Mouse (Mus musculus) forebrain, embryonic 10.5 days (tissue): ENCODE measurements around the gene Nfix. TPM values are rescaled to one million over a fixed set of nuclear protein-coding genes. Genes with fewer than 3 reads are reported as not detected.
"Not testable (repeated sequence)": the region's sequence is repeated elsewhere in the genome, so short reads cannot be mapped to it uniquely, and the experiment has no call there.

Source experiments
- DNase-seq: peaks from one replicate; pipeline ENCODE4 v3.0.0-alpha.2; 2017; ENCODE audit warnings: low spot score; ENCODE audit errors: extremely low spot score
- H3K27ac ChIP-seq: fragments of 300-500 bp; sonication (generic); 2 replicates; pipeline ENCODE4 v1.5.1; 2016; ENCODE audit warnings: mild to moderate bottlenecking
- H3K27me3 ChIP-seq: fragments of 300-500 bp; sonication (generic); 2 replicates; pipeline ENCODE4 v1.6.1; 2016; ENCODE audit warnings: mild to moderate bottlenecking; ENCODE audit not compliant: poor library complexity, severe bottlenecking
- H3K36me3 ChIP-seq: fragments of 300-500 bp; sonication (generic); replicated peaks from 2 replicates; pipeline ENCODE4 v1.6.1; 2016; ENCODE audit warnings: mild to moderate bottlenecking, moderate library complexity
- H3K4me1 ChIP-seq: fragments of 300-500 bp; sonication (generic); 2 replicates; pipeline ENCODE4 v1.6.1; 2016
- H3K4me3 ChIP-seq: fragments of 300-500 bp; sonication (generic); 2 replicates; pipeline ENCODE4 v1.5.1; 2016; ENCODE audit warnings: mild to moderate bottlenecking, moderate library complexity
- H3K9me3 ChIP-seq: fragments of 300-500 bp; sonication (generic); 2 replicates; pipeline ENCODE4 v1.6.1; 2016; ENCODE audit warnings: mild to moderate bottlenecking, moderate library complexity
- WGBS: fragments of 180-500 bp; shearing (Covaris S2); methylation state at CpG from one replicate; pipeline ENCODE4 v1.1.7; 2016; 5-methylcytosine and 5-hydroxymethylcytosine counted together
- polyA plus RNA-seq: library from polyadenylated mRNA; unstranded; fragments of >200 nt; fragmentation: Nextera tagmentation; extraction: Ambion mirVana; gene quantifications from 2 replicates; pipeline ENCODE4 v1.2.1, GENCODE M21; 2016

Gene Nfix
- polyA plus RNA-seq, 1 experiment from 2014 or later = 1.8 TPM

DNA sequence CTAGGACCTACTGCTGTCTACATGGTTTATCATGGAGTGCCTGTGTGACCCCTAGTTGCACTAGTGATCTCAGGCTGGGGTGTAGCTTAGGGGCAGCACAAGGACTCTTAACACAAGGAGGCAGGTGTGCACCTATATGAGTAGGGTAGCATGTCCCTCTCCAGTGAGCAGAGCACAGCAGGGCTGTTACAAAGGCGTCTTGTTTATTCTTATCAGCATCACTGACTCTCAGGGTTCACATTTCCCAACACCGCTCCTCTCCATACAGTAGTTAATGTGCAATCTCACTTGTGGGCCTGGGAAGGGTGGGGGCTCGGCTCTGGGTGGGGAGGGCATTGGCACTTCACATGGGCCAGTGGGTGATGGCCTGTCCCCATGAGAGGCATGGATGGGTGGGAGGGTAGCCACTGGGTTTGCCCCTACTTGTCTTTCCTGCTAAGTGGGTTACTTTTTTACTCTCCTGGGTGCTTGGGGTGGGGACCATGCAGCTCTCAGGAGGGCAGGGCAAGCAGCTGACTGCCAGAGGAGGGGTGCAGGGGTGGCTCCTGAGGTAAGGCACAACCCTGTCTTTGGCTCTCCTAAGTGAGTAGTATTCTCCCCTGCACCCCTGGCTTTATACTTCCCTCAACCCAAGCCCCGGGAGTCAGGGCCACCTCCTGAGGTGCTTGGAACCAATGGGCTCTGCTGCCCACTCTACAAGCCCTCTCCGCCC, 129.7 kb downstream of the Nfix start:
- Histone ChIP-seq H3K36me3 (peaks cover 89% of the 10 kb centered on the region), H3K4me1 (peaks cover 15% of the 10 kb centered on the region)
- not testable (repeated sequence) for H3K27me3 ChIP-seq, H3K27ac ChIP-seq, DNase-seq, H3K4me3 ChIP-seq, H3K9me3 ChIP-seq
- 93% methylated on average over 5 of the region's 5 CpGs for WGBS

DNA sequence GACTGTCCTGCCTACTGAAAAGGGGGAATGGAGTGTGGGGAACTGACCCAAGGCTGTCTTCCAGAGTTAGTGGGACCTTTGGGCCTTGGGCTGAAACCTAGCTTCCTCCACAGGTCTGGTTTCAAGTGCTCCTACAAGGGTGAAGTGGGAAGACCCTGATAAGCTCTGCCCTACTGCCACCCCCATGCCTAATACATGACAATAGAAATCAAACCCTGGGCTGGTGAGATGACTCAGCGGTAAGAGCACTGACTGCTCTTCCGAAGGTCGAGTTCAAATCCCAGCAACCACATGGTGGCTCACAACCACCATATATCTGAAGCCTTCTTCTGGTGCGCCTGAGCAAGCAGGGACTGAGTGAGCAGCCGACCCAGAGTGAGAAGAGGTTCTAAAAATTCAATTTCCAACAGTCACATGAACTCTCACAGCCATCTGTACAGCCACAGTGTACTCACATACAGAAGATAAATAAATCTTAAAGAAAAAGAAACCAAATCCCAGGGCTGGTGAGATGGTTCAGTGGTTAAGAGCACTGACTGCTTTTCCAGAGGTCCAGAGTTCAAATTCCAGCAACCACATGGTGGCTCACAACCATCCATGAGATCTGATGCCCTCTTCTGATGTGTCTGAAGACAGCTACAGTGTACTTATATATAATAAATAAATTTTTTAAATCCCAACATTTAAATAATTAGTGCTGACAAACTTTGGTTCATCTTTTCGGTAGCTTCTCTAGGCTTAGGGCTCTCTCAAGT, 131.2 kb downstream of the Nfix start:
- no peak for DNase-seq
- WGBS = 89% methylated on average over 6 of the region's 6 CpGs
- Histone ChIP-seq H3K36me3 (peaks cover 74% of the 10 kb centered on the region), H3K27me3 (no peaks in the 10 kb centered on the region), H3K27ac (no peak overlapping the region), H3K4me1 (peaks cover 27% of the 10 kb centered on the region), H3K9me3 (no peaks in the 10 kb centered on the region), H3K4me3 (no peak overlapping the region)

DNA sequence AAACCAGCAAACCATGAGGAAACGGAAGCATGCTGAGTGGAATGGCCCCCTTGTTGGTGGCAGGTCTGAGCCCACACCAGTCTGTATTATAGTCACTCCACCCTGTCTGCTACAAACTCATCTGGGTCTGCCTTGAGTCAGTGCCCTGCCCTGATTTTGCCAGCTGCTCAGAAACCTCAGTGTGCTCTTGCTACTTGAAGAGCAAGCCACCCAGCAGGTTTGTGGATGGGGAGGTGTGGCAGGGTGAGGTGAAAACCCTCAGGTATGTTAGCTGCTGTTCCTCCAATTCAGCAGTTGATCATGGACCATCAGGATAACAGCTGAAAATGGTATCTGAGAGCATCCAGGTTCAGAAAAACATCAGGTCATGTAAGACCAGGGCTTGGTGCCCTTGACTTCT, 132.1 kb downstream of the Nfix start:
- H3K9me3 ChIP-seq = no peaks in the 10 kb centered on the region
- DNase-seq = no peak
- peaks cover 66% of the 10 kb centered on the region for H3K36me3 ChIP-seq
- WGBS = 91% methylated on average over 1 of the region's 1 CpGs
- H3K4me3 ChIP-seq = no peak overlapping the region
- no peak overlapping the region for H3K27ac ChIP-seq
- peaks cover 34% of the 10 kb centered on the region for H3K4me1 ChIP-seq
- no peaks in the 10 kb centered on the region for H3K27me3 ChIP-seq

DNA sequence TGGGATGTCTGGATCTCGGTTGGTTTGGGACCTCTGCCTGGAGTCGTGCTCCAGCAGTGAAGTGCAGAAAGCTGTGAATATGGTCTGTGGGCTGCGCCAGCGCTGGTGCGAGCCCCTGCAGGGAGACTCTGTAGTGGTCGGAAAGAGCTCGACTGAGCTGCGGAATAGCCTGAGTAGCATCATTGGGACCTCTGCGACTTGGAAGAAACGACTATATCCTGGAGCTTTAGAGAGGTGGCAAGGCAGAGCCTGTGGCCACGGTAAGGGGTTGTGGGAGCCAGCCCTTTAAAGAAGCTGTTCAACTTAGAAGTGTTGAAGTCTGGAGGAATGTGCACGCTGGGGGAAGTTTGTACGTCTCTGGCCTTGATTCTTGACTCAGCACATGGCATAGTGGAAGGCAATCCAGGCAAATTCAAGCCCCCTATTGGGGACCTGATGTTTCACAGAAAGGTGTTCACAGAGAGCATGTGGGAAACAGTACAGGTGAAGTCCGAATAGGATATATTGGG, 134.7 kb downstream of the Nfix start:
- H3K36me3 ChIP-seq = peaks cover 39% of the 10 kb centered on the region
- WGBS = 2% methylated on average over 14 of the region's 14 CpGs
- peak overlapping the region; percentile 94 for H3K27ac ChIP-seq
- no peaks in the 10 kb centered on the region for H3K9me3 ChIP-seq
- peaks cover 55% of the 10 kb centered on the region for H3K4me1 ChIP-seq
- H3K27me3 ChIP-seq = no peaks in the 10 kb centered on the region
- peak overlapping the region; percentile 97 for H3K4me3 ChIP-seq
- DNase-seq = no peak

DNA sequence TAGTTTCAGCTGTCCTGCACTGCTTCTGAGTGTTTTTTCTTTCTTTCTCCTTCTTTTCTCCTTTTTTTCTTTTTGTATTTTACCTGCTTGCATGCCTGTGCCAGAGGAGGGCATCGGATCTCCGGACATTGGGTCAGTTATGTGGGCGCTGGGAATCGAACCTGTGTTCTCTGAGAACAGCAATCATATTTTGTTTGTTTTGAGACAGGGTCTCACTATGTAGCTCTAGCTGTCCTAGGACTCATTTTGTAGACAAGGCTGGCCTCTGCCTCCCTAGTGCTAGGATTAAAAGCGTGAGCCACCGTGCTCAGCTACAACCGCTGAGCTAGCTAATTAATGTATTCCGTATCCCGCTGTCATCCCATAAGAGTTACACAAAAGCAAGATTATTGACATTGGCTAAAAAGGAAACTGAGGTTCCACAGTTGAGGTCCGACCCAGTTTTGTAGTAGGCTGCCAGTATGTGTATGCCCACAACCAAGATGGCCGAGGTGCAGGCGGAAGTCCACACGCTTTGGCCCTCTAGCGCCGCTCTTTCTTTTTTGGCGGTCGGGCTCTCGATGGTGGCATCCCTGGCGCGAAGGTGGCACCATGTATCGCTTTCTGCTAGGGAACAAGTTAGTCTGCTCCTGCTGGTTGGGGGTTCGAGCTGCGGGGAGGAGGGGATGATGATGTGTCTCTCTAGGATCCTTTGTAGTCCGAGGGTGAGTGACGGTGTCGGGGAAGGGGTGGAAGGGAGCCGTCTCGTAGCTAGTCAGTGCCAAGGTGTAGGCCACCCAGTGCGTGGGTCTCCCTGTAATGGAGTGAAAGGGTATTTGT, 135.4 kb downstream of the Nfix start:
- no peaks in the 10 kb centered on the region for H3K9me3 ChIP-seq
- H3K27ac ChIP-seq = peak overlapping the region; percentile 94
- DNase-seq = peak; percentile 81
- peak overlapping the region; percentile 97 for H3K4me3 ChIP-seq
- under 1% methylated on average over 29 of the region's 29 CpGs for WGBS
- peaks cover 62% of the 10 kb centered on the region for H3K4me1 ChIP-seq
- H3K27me3 ChIP-seq = no peaks in the 10 kb centered on the region
- H3K36me3 ChIP-seq = peaks cover 32% of the 10 kb centered on the region

DNA sequence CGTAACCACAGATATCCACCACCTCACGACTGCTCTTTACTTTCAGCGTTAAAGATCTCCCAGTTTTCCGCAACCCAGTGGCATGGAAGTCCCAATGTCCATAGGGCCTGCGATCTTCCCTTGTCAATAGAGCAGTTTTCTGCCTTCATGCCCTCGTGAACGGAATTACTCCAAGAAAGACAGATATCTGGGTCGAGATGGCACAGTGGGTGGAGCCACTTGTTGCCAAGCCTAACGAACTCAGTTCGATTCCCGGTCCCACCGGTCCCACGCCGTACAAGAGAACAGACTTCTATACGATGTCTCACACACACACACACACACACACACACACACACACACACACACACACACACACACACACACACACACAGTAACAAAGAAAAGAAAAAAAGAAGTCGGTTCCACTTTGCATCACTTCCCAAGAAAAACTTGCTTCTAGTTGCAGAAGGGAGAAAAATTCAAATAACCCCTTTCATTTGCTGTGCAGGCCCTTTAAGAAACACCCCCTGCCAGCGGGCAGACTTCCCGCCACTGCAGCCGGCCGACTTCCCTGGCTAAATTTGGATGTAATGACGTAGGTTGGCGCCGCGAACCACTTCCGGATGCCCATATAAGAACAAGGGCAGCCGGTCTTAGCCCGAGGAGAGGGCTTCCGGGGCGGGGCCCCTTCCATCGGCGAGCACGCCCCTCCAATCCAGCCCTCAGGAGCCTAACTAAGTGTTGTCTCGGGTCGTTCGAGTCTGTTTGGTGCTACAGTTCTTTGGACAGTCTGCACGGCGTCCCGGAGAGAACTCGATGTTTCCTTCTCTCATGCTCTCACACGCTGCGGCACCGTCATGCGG, 136.4 kb downstream of the Nfix start:
- Histone ChIP-seq H3K27ac (peak overlapping the region; percentile 94), H3K9me3 (no peaks in the 10 kb centered on the region)

DNA sequence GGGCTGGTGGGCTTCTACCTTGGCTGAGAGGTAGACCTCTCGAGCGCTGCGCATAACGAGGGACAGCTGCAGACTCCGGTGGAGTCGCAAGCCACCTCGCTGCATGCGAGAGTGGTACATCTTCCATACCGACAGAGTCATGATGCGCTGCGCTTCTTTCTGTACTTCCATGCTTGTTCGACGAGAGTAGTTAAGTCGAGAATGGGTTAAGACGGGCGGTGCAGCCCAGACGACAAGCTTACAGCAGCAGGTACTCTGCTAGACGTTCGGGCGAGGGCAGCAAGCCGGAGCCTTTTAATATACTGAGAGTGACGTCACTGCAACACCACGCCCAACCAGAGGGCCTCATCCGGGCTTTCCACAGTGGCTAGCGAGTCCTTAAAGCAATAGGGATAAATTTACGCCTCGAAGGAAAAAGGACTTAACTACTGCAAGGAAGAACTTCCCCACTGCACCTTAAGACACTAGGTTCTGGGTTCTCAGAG, 137.5 kb downstream of the Nfix start, which contains the start of gene Ier2:
Gene Ier2 (minus strand): TSS at position 272 of the 485 bp plus-strand sequence.
- Histone ChIP-seq H3K27ac (peak within 1 kb of the TSS; percentile 94), H3K4me1 (peaks cover 84% of the 10 kb centered on the region), H3K27me3 (no peaks in the 10 kb centered on the region), H3K36me3 (peaks cover 11% of the 10 kb centered on the region), H3K9me3 (no peaks in the 10 kb centered on the region), H3K4me3 (peak within 1 kb of the TSS; percentile 97)
- peak; percentile 95 for DNase-seq
- WGBS = under 1% methylated on average over 27 of the region's 27 CpGs

More for the DNA sequence above, 136.4 kb downstream of the Nfix start:
- Histone ChIP-seq H3K27me3 (no peaks in the 10 kb centered on the region), H3K4me1 (peaks cover 73% of the 10 kb centered on the region), H3K4me3 (peak overlapping the region; percentile 97), H3K36me3 (peaks cover 22% of the 10 kb centered on the region)
- WGBS = 3% methylated on average over 43 of the region's 43 CpGs
- DNase-seq = peak; percentile 97

DNA sequence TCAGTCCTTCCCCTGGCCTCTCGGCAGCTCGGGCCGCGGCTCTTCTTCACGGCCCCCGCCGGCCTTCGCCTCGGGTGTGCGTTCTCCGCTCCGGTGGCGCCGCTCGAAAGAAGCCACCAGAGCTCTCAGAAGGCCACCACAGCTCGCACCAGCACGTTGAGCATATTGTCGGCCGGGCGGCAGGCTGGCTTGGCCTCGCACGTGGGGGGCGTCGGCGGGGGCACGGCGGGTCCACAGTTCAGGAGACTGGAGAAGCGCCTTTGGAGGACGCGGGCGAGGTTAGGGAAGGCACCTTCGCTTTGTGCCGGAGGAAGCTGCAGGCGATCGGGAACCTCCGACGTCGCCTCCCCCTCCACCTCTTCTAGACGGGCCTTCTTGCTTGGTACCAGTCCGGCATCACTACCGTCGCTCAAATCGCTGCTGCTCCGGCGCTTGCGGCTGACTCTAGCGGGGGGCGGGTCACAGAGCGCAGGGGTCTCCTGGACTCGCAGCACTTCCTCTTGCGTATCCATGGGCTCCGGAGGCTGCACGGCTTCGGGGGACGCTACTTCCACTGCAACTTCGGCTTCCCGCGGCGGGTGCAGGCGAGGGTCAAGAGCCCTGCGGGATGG, 138.1 kb downstream of the Nfix start:
- peaks cover 7% of the 10 kb centered on the region for H3K36me3 ChIP-seq
- DNase-seq = peak; percentile 73
- under 1% methylated on average over 61 of the region's 61 CpGs for WGBS
- H3K9me3 ChIP-seq = no peaks in the 10 kb centered on the region
- H3K27ac ChIP-seq = peak overlapping the region; percentile 94
- peaks cover 89% of the 10 kb centered on the region for H3K4me1 ChIP-seq
- no peaks in the 10 kb centered on the region for H3K27me3 ChIP-seq
- H3K4me3 ChIP-seq = peak overlapping the region; percentile 97

DNA sequence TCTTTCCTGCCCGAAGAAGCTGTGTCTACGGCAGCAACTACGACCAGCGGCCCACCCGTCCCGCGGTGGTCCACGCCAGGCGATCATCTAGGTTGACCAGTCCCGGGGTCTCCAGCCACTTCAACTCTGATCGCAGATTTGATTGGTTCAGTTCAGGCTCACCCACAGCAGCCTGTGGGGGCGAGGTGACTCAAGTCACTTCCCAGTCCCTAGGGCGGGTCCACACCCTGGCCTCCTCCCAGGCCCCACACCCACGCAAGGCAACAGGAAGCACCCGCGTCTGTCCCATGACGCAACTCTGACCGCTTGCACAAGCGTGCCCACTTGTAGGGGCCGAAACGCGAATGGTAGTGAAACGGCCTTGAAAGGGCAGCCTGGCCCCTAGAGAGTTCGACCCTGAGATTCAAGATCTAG, 138.7 kb downstream of the Nfix start:
- Histone ChIP-seq H3K27ac (peak overlapping the region; percentile 94), H3K4me3 (peak overlapping the region; percentile 97), H3K4me1 (peaks cover 89% of the 10 kb centered on the region), H3K27me3 (no peaks in the 10 kb centered on the region), H3K36me3 (peaks cover 1% of the 10 kb centered on the region), H3K9me3 (no peaks in the 10 kb centered on the region)
- under 1% methylated on average over 24 of the region's 24 CpGs for WGBS
- DNase-seq = peak; percentile 69

DNA sequence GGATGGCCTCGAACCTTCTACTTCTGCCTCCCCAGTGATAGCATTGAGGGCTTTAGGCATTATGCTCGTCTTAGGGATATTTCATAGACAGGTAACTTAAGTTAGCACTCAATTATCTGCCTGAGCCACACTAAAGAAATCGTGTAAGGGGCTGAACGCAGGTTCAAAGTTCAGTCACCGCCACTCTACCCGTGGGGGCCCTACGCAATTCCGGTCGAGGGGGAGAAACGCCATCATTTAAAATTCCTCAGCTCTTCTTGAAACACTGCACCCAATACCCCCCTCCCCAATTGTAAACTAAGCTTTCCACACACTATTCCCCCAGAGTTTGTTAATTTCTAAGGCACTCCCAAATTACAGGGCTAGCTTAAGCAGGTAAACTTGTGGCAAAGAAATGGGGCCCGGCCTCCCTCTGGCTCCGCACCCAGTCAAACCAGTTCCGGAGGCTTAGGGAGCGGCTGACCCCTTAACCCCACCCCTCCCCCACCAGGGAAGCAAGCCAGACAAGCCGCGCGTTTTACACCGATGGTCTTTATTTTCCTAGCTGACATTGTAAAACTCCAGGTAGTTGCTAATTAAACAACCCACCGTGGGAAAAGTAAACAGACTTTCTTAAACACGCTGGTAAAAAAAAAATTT, 139.2 kb downstream of the Nfix start:
- H3K4me1 ChIP-seq = peaks cover 90% of the 10 kb centered on the region
- DNase-seq = peak; percentile 64
- under 1% methylated on average over 20 of the region's 20 CpGs for WGBS

More for the DNA sequence above, 139.2 kb downstream of the Nfix start:
- Histone ChIP-seq H3K27me3 (no peaks in the 10 kb centered on the region), H3K27ac (peak overlapping the region; percentile 94), H3K36me3 (no peaks in the 10 kb centered on the region), H3K4me3 (peak overlapping the region; percentile 97), H3K9me3 (no peaks in the 10 kb centered on the region)
